Mouse (Mus musculus) olfactory bulb, adult 2 months (tissue): ENCODE data around the gene Armh1.

ENCODE experiments used
- CTCF ChIP-seq: fragments of 200-500 bp; IDR thresholded peaks from 2 replicates; pipeline ENCODE4 v1.5.1; 2012; ENCODE audit warnings: low read depth, mild to moderate bottlenecking, low read length, moderate library complexity; ENCODE audit not compliant: insufficient read depth
- POLR2A ChIP-seq: fragments of 200-500 bp; IDR thresholded peaks from 2 replicates; pipeline ENCODE4 v1.6.1; 2012; ENCODE audit warnings: mild to moderate bottlenecking, low read depth, low read length, moderate library complexity; ENCODE audit not compliant: insufficient read depth

DNA sequence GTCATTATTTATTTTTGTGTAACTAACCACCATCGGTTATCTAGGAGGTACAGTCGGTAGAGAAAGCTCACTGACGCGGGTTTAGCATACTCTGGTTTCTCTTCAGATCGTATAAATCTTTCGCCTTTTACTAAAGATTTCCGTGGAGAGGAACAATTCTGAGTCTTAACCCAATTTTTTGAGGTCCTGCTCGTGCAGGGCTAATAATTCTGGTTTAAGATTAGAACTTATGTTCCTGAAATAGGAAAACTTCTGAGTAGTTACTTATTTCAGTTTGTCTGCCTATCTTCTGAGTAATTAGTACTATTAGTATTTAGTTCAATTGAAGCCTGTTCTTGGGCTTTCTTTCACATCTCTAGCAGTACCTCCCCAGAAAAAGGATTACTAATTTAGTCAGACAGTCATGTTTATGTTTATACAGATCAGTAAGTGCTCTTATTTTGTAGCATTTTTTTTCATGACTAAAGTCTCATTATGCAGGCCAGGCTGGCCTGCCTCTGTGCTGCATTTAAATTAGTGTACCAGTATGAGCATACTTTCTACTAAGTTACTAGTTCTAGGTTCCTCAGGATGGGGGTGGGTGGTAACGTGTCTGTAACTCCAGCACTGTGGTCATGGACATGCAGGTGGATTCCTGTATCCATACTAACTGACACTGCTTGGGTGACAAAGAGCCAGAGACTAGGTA is 61.9 kb downstream of the Armh1 start:
- TF ChIP-seq POLR2A (no peak), CTCF (no peak)
